Mouse (Mus musculus): ENCODE data around the gene Dio1.

Dio1 gene

GRCm38 (mm10) chr4:107306966-107307365 is at the start of gene Dio1:
TSS of gene Dio1 (minus strand) at chr4:107307169.
- DNase-seq: no peak

DNA sequence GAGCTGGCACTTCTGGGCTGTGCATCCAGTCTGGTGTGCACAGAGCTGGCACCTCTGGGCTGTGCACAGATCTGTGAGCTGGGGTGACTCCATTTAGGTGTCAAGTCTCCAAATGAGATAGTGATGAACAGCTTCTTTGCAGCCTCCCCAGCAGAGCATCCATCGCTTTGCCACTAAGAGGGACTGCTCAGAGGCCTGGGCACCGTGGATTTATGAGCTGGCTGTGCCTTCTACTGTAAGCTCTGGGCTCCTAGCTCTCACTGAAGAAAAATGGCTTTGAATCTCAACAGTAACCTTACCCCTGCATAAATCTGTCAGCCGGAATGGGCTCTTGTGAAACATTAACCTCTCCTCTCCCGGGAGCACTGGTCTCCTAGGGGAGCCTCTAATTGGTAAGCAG is 47.6 kb upstream of the Dio1 start:
- no peak for DNase-seq

GRCm38 (mm10) chr4:107354126-107354525 is 47.2 kb upstream of the Dio1 start:
- no peak for DNase-seq

DNA sequence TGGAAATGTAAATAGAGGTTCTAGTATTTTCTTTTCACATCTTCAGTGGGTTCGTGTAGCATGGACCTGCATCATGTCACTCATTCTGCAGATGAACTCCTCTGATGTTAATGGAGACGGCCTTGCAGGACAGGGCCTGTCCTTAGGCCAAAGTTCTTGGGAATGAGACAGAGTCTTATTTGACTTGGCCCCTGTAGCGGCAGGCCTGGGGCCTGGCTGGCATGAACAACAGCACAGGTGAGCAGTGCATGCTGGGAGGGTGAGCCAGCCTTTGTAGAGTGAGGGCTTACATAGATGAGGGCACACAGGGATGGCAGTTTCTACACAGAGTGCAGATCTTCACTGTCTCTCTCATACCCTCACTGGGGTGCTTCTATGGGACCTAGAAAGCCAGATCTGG is 46.6 kb upstream of the Dio1 start:
- DNase-seq: no peak

DNA sequence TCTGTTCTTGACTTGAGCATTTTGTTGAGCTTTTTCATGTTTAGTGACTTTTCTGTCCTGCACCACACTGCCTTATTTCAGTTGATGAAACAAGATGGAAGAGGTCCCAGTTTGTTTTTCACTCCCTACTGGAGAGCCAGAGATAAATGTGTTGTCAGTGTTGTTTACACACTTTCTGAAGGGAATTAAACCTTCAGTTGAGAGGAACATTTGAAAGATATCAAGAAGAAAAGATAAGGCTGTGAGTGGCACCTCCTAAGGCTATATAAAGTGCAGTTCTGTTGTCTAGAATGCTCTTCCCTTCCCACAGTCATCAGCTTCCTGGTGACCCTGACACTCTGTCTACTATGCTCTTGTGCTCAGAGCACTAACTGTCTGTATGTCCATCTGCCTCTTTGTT is 44.4 kb upstream of the Dio1 start:
- DNase-seq: no peak

DNA sequence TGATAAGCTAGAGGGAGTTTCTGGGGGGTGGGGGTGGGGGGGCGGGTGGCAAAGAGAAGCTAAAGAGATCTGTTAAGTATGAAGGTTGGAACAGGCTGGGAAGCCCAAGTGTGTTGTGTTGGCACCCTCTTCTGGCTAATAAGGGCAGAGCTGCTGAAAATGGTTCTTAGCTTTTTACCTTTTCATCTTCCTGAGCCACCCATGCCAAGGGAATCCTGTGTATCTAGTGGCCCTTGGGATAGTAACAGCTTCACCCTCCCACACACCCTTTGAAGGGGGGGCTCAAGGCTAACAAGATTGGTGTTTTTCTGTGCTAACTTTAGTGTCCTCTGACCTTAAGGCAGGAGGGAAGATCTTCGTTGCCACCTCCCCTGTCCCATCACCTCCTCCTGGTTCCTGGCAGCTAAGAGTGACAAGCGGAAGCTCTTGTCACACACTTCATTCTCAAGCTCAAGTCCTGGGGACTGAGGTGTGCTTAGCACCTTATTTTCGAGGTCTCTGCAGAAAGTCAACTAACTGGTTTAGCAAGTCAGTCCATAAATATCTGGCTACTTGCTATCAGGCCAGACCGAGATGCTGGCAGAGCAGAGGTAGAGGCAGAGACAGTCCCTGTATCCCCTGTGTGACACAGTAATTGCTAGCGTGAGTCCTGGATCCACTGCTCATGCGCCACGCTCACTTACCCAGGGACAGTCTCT is 42.5 kb upstream of the Dio1 start:
- peak; percentile 43 for DNase-seq

DNA sequence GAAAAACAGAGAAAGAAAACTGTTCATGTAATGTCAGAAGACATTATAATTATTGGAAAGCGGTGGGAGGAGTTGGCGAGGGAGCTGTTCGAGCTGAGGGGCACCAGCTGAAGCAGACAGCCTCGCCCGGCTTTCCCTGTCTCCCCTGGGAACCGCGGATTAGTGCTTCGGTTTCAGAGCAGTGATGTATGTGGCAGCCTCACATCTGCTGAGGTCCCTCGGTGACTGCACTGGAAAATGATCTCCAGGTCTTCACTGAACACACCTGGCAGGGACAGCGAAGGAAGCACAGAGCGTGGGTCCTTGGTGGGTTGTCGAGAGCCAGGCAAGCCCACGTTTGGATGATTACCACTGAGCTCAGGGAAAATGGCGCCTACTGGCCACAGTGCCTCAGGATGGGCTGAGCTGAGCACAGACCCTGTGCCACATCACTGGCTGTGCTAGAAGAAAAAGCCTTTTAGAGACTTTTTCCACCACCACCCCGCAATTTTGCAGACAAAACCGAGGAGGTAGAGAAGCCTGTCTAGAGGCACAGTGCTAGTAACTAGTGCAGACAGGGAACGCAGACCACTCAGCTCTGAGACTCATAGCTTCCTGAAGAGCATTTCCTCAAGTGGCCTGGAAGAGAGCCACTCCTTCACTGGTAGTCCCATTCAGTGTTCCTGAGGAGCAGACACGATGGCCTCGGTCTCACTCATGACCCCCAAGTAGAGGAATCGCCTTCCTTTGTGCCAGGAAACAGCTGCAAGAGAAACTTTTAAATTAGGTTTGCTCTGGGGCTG is 41.8 kb upstream of the Dio1 start:
- DNase-seq: peak; percentile 16

GRCm38 (mm10) chr4:107347221-107347620 is 40.3 kb upstream of the Dio1 start:
- no peak for DNase-seq

DNA sequence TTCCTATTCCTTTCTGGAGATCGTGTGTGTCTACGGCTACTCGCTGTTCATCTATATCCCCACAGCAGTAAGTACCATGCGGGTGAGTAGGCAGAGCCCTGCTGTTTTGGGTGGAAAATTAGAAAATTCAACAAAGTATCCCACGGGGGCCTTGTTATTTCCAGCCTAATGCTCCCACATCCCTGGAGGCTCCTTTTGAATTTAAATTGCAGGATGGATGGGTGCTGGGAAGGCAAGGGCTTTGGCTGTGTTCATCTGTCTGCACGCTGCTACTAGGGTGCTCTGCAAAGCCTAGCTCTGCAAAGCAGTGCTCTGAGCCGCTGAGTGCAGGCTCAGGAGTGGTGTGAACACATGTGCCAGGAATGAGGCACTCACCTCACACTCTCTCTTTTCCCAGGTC is 37.6 kb upstream of the Dio1 start:
- DNase-seq: no peak

DNA sequence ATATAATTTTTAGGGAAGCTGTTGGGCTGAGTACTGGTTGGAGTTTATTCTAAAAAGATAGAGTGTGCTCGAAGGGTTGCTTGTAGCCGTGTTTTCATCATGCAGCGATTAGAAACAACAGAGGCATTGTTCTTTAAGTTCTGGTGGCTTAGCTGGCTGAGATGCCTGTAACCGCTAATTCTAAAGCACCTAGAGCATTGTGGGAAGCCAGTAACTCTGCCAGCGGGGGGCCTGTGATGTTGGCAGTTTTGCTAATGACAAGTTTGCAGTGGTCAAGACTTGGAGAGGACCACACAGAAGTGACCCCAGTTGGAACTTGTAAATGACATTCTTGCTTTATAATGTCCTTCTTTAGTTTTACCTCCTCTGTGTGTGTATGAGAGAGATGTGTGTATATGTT is 34.4 kb upstream of the Dio1 start:
- no peak for DNase-seq

DNA sequence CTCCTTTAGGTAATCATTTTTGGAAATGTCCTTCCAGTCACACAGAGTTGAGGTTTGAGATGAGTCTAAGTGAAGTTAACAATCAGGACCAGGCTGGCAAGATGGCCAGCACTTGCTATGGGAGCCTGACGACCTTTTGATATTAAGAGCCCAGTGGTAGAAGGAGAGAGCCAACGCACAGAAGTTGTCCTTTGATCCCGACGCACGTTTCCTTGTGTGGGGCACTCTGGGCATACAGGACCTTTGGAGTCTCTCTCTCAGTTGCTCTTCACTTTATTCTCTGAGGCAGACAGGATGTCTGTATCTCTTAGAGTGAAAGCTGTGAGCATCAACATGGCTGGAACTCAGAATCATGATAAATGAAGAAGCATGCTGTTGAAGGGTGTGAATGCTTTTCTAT is 30.5 kb upstream of the Dio1 start:
- no peak for DNase-seq

- no peak for DNase-seq
Observed at GRCm38 (mm10) chr4:107336356-107336755, 29.4 kb upstream of the Dio1 start.

GRCm38 (mm10) chr4:107333514-107333913 is 26.5 kb upstream of the Dio1 start:
- peak; percentile 61 for DNase-seq

- no peak for DNase-seq
Observed at GRCm38 (mm10) chr4:107328530-107328929, 21.6 kb upstream of the Dio1 start.

DNA sequence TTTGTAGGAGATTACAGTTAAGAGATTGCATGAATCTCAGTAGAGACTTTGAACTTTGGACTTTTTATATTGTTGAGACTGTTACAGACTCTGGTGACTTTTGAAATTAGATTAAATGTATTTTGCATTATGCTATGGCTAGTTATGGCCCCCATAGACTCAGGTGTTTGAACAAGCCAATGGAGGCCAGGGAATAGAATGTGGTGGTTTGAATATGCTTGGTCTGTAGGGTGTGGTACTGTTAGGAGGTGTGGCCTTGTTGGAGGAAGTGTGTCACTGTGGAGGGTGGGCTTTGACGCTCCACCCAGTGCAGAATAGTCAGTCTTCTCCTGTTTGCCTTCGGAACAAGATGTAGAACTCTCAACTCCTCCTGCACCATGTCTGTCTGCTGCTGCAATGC is 16.1 kb upstream of the Dio1 start:
- no peak for DNase-seq

DNA sequence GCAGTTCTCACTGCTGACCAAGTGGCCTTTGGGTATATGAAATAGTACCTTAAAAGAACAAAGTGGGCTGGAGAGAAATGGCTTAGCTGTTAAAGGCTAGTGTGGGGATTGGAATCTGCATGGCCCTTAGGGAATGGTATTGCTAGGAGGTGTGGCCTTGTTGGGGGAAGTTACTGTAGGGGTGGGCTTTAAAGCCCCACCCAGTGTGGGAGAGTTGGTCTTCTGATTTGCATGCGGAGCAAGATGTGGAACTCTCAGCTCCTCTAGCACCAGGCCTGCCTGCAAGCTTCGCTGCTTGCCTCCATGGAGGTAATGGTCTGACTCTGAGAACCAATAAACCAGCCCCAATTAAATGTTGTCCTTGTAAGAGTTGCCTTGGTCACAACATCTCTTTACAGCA is 14.1 kb upstream of the Dio1 start:
- DNase-seq: no peak

- DNase-seq: no peak
Observed at GRCm38 (mm10) chr4:107318646-107319045, 11.7 kb upstream of the Dio1 start.

- DNase-seq: no peak
Observed at GRCm38 (mm10) chr4:107314479-107314805, 7.5 kb upstream of the Dio1 start.

GRCm38 (mm10) chr4:107313690-107314478 is 6.9 kb upstream of the Dio1 start, which contains the start of gene Yipf1:
TSS of gene Yipf1 (plus strand) at chr4:107314363.
- peak; percentile 90 for DNase-seq

- no peak for DNase-seq
Observed at GRCm38 (mm10) chr4:107303531-107303930, 3.4 kb downstream of the Dio1 start.

DNA sequence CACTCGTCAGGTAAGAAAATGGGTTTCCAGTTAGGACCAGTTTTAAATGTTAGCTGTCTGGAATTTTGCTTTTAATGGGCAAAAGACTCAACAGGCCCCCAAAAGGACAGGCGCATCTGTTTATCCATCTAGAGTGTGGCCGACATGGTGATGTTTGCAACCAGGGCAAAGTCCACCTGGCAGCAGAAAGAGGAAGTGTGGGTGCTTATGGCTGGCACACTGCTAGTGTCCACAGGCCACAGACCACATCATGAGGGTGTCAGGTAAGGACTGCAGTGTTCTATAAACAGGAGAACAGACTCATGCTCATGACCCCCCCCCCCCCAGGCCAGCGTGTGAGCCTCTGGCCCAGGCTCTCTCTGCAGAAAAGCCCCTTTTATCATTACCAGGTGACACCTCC is 4.1 kb downstream of the Dio1 start:
- no peak for DNase-seq

DNA sequence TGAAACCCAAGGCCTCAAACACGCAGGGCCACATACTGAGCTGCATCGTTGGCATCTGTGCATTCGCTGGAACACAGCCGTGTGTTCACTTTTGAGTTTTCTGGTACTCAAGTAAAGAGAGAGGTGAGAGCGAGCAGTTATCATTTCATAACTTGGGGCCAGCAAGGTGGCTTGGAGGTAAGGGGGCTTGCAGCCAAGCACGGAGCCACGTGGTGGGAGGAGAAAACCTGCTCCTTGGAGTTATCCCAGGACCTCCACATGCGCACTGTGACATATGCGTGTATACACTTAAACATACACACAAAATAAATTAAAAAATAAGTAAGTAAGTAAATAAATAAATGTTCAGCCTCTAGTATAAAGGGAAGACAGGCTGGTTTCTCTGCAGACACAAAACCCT is 4.7 kb downstream of the Dio1 start:
- DNase-seq: no peak

- DNase-seq: no peak
Observed at GRCm38 (mm10) chr4:107300902-107301555, 5.9 kb downstream of the Dio1 start.
